Mouse (Mus musculus) liver, embryonic 11.5 days (tissue): ENCODE results near the gene Brf1. TPM values are rescaled to one million over a fixed set of nuclear protein-coding genes. Genes with fewer than 3 reads are reported as not detected.
A peak's percentile ranks its signal among the peaks of the same experiment; 100 is the strongest.

Experiments used
- ATAC-seq: fragments of 200-750 bp; cut with Nextera tagmentation; replicated peaks from 2 replicates; pipeline ENCODE4 v1.8.0; 2017; ENCODE audit warnings: moderate number of reproducible peaks, mild to moderate bottlenecking, moderate TSS enrichment, moderate library complexity; ENCODE audit not compliant: low FRiP score
- DNase-seq: peaks from one replicate; pipeline ENCODE4 v3.0.0-alpha.2; 2017; ENCODE audit warnings: low spot score
- H3K27ac ChIP-seq: fragments of 300-500 bp; sonication (generic); 2 replicates; pipeline ENCODE4 v1.5.1; 2014; ENCODE audit warnings: mild to moderate bottlenecking, low read depth, low read length, control low read depth
- H3K27me3 ChIP-seq: fragments of 300-500 bp; sonication (generic); replicated peaks from 2 replicates; pipeline ENCODE4 v1.6.1; 2014; ENCODE audit warnings: low read length, mixed read lengths; ENCODE audit not compliant: control insufficient read depth, insufficient read depth
- H3K36me3 ChIP-seq: fragments of 300-500 bp; sonication (generic); 2 replicates; pipeline ENCODE4 v1.6.1; 2014; ENCODE audit warnings: mild to moderate bottlenecking, low read length, moderate library complexity, mixed read lengths; ENCODE audit not compliant: control insufficient read depth, insufficient read depth
- H3K4me1 ChIP-seq: fragments of 300-500 bp; sonication (generic); replicated peaks from 2 replicates; pipeline ENCODE4 v1.6.1; 2014; ENCODE audit warnings: low read length, mixed read lengths; ENCODE audit not compliant: control insufficient read depth, insufficient read depth
- H3K4me2 ChIP-seq: fragments of 300-500 bp; sonication (generic); 2 replicates; pipeline ENCODE4 v1.6.1; 2014; ENCODE audit warnings: mild to moderate bottlenecking, control low read depth, moderate library complexity
- H3K4me3 ChIP-seq: fragments of 300-500 bp; sonication (generic); 2 replicates; pipeline ENCODE4 v1.5.1; 2014; ENCODE audit warnings: low read depth, low read length, control low read depth
- H3K9ac ChIP-seq: fragments of 300-500 bp; sonication (generic); 2 replicates; pipeline ENCODE4 v1.6.1; 2014; ENCODE audit warnings: low read depth, low read length, control low read depth
- H3K9me3 ChIP-seq: fragments of 300-500 bp; sonication (generic); 2 replicates; pipeline ENCODE4 v1.6.1; 2016; ENCODE audit warnings: low read length, inconsistent platforms, mixed read lengths; ENCODE audit not compliant: control insufficient read depth
- WGBS: fragments of 180-500 bp; shearing (Covaris S2); extraction: QIAGEN DNeasy Blood & Tissue Kit; methylation state at CpG from one replicate; pipeline ENCODE4 v1.1.7; 2014; 5-methylcytosine and 5-hydroxymethylcytosine counted together
- polyA plus RNA-seq: library from polyadenylated mRNA; unstranded; fragments of >200 nt; fragmentation: Nextera tagmentation; extraction: Ambion mirVana; gene quantifications from 2 replicates; pipeline ENCODE4 v1.2.1, GENCODE M21; 2014

Brf1 gene
- polyA plus RNA-seq, 1 experiment from 2014 or later, result 51.8 TPM

- Histone ChIP-seq H3K27ac (no peak overlapping the region), H3K36me3 (0 out of 2 replicates have a peak, but pooled peaks cover 4% of the 10 kb centered on the region)
- WGBS, result 89% methylated on average over 2 of the region's 2 CpGs
Observed at GRCm38 (mm10) chr12:113027495-113027894, 27.0 kb upstream of the Brf1 start.

GRCm38 (mm10) chr12:113026557-113026956 lies 26.1 kb upstream of the Brf1 start:
- Histone ChIP-seq H3K4me2 (no peak overlapping the region), H3K27me3 (no peaks in the 10 kb centered on the region), H3K9ac (no peak overlapping the region), H3K36me3 (0 out of 2 replicates have a peak, but pooled peaks cover 4% of the 10 kb centered on the region), H3K4me3 (no peak overlapping the region), H3K27ac (no peak overlapping the region), H3K4me1 (peaks cover 16% of the 10 kb centered on the region), H3K9me3 (no peaks in the 10 kb centered on the region)
- WGBS, result 97% methylated on average over 1 of the region's 1 CpGs
- ATAC-seq (no peak), DNase-seq (no peak)

More at GRCm38 (mm10) chr12:113027495-113027894, 27.0 kb upstream of the Brf1 start:
- DNase-seq (no peak), ATAC-seq (no peak)
- H3K27me3 ChIP-seq, result no peaks in the 10 kb centered on the region
- H3K4me2 ChIP-seq, result no peak overlapping the region
- H3K4me3 ChIP-seq, result no peak overlapping the region
- no peak overlapping the region for H3K9ac ChIP-seq
- no peaks in the 10 kb centered on the region for H3K9me3 ChIP-seq
- H3K4me1 ChIP-seq, result peaks cover 26% of the 10 kb centered on the region

- ATAC-seq (no peak), DNase-seq (no peak)
- H3K27ac ChIP-seq, result no peak overlapping the region
- H3K27me3 ChIP-seq, result no peaks in the 10 kb centered on the region
- 65% methylated on average over 4 of the region's 4 CpGs for WGBS
- H3K9me3 ChIP-seq, result no peaks in the 10 kb centered on the region
- no peak overlapping the region for H3K4me2 ChIP-seq
- no peak overlapping the region for H3K4me3 ChIP-seq
- H3K9ac ChIP-seq, result no peak overlapping the region
- H3K36me3 ChIP-seq, result no peaks in the 10 kb centered on the region
- H3K4me1 ChIP-seq, result no peaks in the 10 kb centered on the region
Observed at GRCm38 (mm10) chr12:113023082-113023481, 22.6 kb upstream of the Brf1 start.

- no peak for ATAC-seq
- Histone ChIP-seq H3K27me3 (no peaks in the 10 kb centered on the region), H3K4me2 (no peak overlapping the region), H3K36me3 (no peaks in the 10 kb centered on the region), H3K4me1 (peaks cover 6% of the 10 kb centered on the region), H3K9ac (no peak overlapping the region), H3K9me3 (no peaks in the 10 kb centered on the region), H3K4me3 (no peak overlapping the region), H3K27ac (no peak overlapping the region)
- no peak for DNase-seq
Observed at GRCm38 (mm10) chr12:113021488-113021887, 21.0 kb upstream of the Brf1 start.

- H3K9ac ChIP-seq, result no peak overlapping the region
- H3K27me3 ChIP-seq, result no peaks in the 10 kb centered on the region
- WGBS, result 80% methylated on average over 4 of the region's 4 CpGs
- H3K9me3 ChIP-seq, result no peaks in the 10 kb centered on the region
- peaks cover 16% of the 10 kb centered on the region for H3K4me1 ChIP-seq
- ATAC-seq (no peak), DNase-seq (no peak)
- H3K27ac ChIP-seq, result no peak overlapping the region
- H3K4me3 ChIP-seq, result no peak overlapping the region
- no peak overlapping the region for H3K4me2 ChIP-seq
- no peaks in the 10 kb centered on the region for H3K36me3 ChIP-seq
Observed at GRCm38 (mm10) chr12:113018763-113019162, 18.3 kb upstream of the Brf1 start.

- no peak for ATAC-seq
- Histone ChIP-seq H3K27me3 (no peaks in the 10 kb centered on the region), H3K9ac (no peak overlapping the region), H3K9me3 (no peaks in the 10 kb centered on the region), H3K36me3 (no peaks in the 10 kb centered on the region), H3K4me1 (peaks cover 23% of the 10 kb centered on the region), H3K4me3 (no peak overlapping the region), H3K4me2 (no peak overlapping the region), H3K27ac (no peak overlapping the region)
- 66% methylated on average over 9 of the region's 9 CpGs for WGBS
- DNase-seq, result no peak
Observed at GRCm38 (mm10) chr12:113017429-113017984, 17.0 kb upstream of the Brf1 start.

- no peak for DNase-seq
Observed at GRCm38 (mm10) chr12:113016976-113017375, 16.5 kb upstream of the Brf1 start.

GRCm38 (mm10) chr12:113015956-113016355 lies 15.5 kb upstream of the Brf1 start:
- peak overlapping the region; percentile 6; the same call in 1 of the 2 replicates for H3K4me3 ChIP-seq
- ATAC-seq, result no peak
- H3K27me3 ChIP-seq, result no peaks in the 10 kb centered on the region
- DNase-seq, result no peak
- no peak overlapping the region; the same call in 1 of the 2 replicates for H3K9ac ChIP-seq
- H3K4me2 ChIP-seq, result peak overlapping the region; percentile 81
- H3K27ac ChIP-seq, result no peak overlapping the region
- 70% methylated on average over 4 of the region's 4 CpGs for WGBS
- no peaks in the 10 kb centered on the region for H3K36me3 ChIP-seq
- H3K9me3 ChIP-seq, result no peaks in the 10 kb centered on the region
- peaks cover 23% of the 10 kb centered on the region for H3K4me1 ChIP-seq

More at GRCm38 (mm10) chr12:113016976-113017375, 16.5 kb upstream of the Brf1 start:
- H3K4me3 ChIP-seq, result no peak overlapping the region
- no peaks in the 10 kb centered on the region for H3K9me3 ChIP-seq
- 73% methylated on average over 8 of the region's 8 CpGs for WGBS
- no peak overlapping the region for H3K27ac ChIP-seq
- peaks cover 23% of the 10 kb centered on the region for H3K4me1 ChIP-seq
- ATAC-seq, result no peak
- H3K27me3 ChIP-seq, result no peaks in the 10 kb centered on the region
- no peak overlapping the region for H3K4me2 ChIP-seq
- H3K9ac ChIP-seq, result no peak overlapping the region
- H3K36me3 ChIP-seq, result no peaks in the 10 kb centered on the region
